Mouse (Mus musculus) layer of hippocampus, postnatal 14 days (tissue): ENCODE results near the gene Rhbdd3. TPM values are rescaled to one million over a fixed set of nuclear protein-coding genes. Genes with fewer than 3 reads are reported as not detected.

Source experiments
- total RNA-seq, 2 experiments: library from RNA; stranded (reverse); gene quantifications; 2 replicates each; pipeline ENCODE4 v1.2.3; 2021

Gene Rhbdd3
- total RNA-seq, 2 experiments from 2014 or later: 21.9 to 28.1 TPM

Other genes starting within 250 kb of the Rhbdd3 start
- 100 to 1,000 TPM; 148 to 156 TPM for gene Nf2, start 249.4 kb upstream of the Rhbdd3 start, total RNA-seq
- 10 to 100 TPM; 83.4 to 91.1 TPM for gene Nipsnap1, start 225.0 kb upstream of the Rhbdd3 start, total RNA-seq
- gene Thoc5, start 203.6 kb upstream of the Rhbdd3 start, total RNA-seq: 10 to 100 TPM; 35.5 to 40.3 TPM
- 10 to 100 TPM; 52.0 to 59.9 TPM for gene Nefh, start 150.9 kb upstream of the Rhbdd3 start, total RNA-seq
- 100 to 1,000 TPM; 140 to 141 TPM for gene Ap1b1, start 112.1 kb upstream of the Rhbdd3 start, total RNA-seq
- gene Rasl10a, start 40.8 kb upstream of the Rhbdd3 start, total RNA-seq: 10 to 100 TPM; 45.5 to 53.6 TPM
- gene Gas2l1, start 33.6 kb upstream of the Rhbdd3 start, total RNA-seq: 10 to 100 TPM; 70.7 to 71.0 TPM
- gene Ewsr1, start 340 bp downstream of the Rhbdd3 start, total RNA-seq: 100 to 1,000 TPM; 289 to 305 TPM
- 10 to 100 TPM; 26.1 to 30.4 TPM for gene Emid1, start 53.3 kb downstream of the Rhbdd3 start, total RNA-seq
- gene Kremen1, start 162.6 kb downstream of the Rhbdd3 start, total RNA-seq: 10 to 100 TPM; 10.7 to 11.6 TPM